Mouse (Mus musculus): ENCODE results near the gene Pyy.
A peak's percentile ranks its signal among the peaks of the same experiment; 100 is the strongest.

The Pyy gene

GRCm38 (mm10) chr11:102107732-102108131 lies at the start of gene Pyy:
Pyy (minus strand) TSS chr11:102107832.
- DNase-seq (ENCODE audit: low read depth, low spot score) = no peak

- no peak for DNase-seq (ENCODE audit: low read depth, low spot score)
Measured at GRCm38 (mm10) chr11:102156786-102157089, 49.1 kb upstream of the Pyy start.

GRCm38 (mm10) chr11:102156039-102156785 lies 48.6 kb upstream of the Pyy start, which contains the start of gene Tmem101:
Tmem101 (minus strand) TSS chr11:102156404.
- DNase-seq (ENCODE audit: low read depth, low spot score) = peak; percentile 81

GRCm38 (mm10) chr11:102147213-102147989 lies 39.8 kb upstream of the Pyy start:
- DNase-seq (ENCODE audit: low read depth, low spot score) = no peak

- DNase-seq (ENCODE audit: low read depth, low spot score) = no peak
Measured at GRCm38 (mm10) chr11:102146531-102146930, 38.9 kb upstream of the Pyy start.

GRCm38 (mm10) chr11:102146005-102146404 lies 38.4 kb upstream of the Pyy start:
- no peak for DNase-seq (ENCODE audit: low read depth, low spot score)

GRCm38 (mm10) chr11:102145471-102146001 lies 37.9 kb upstream of the Pyy start, which contains the start of gene Nags:
Nags (plus strand) TSS chr11:102145513.
- DNase-seq (ENCODE audit: low read depth, low spot score) = no peak

GRCm38 (mm10) chr11:102144957-102145470 lies 37.4 kb upstream of the Pyy start:
- no peak for DNase-seq (ENCODE audit: low read depth, low spot score)

- no peak for DNase-seq (ENCODE audit: low read depth, low spot score)
Measured at GRCm38 (mm10) chr11:102142355-102142754, 34.7 kb upstream of the Pyy start.

GRCm38 (mm10) chr11:102140508-102140907 lies 32.9 kb upstream of the Pyy start:
- DNase-seq (ENCODE audit: low read depth, low spot score) = peak; percentile 22

- DNase-seq (ENCODE audit: low read depth, low spot score) = peak; percentile 53
Measured at GRCm38 (mm10) chr11:102138447-102138740, 30.8 kb upstream of the Pyy start.

- DNase-seq (ENCODE audit: low read depth, low spot score) = no peak
Measured at GRCm38 (mm10) chr11:102137625-102138446, 30.2 kb upstream of the Pyy start.

- DNase-seq (ENCODE audit: low read depth, low spot score) = no peak
Measured at GRCm38 (mm10) chr11:102134516-102134915, 26.9 kb upstream of the Pyy start.

- no peak for DNase-seq (ENCODE audit: low read depth, low spot score)
Measured at GRCm38 (mm10) chr11:102117386-102117785, 9.8 kb upstream of the Pyy start.

GRCm38 (mm10) chr11:102116241-102116640 lies 8.6 kb upstream of the Pyy start:
- no peak for DNase-seq (ENCODE audit: low read depth, low spot score)

- no peak for DNase-seq (ENCODE audit: low read depth, low spot score)
Measured at GRCm38 (mm10) chr11:102111576-102111975, 3.9 kb upstream of the Pyy start.

- DNase-seq (ENCODE audit: low read depth, low spot score) = no peak
Measured at GRCm38 (mm10) chr11:102106911-102107310, 721 bp downstream of the Pyy start.

- DNase-seq (ENCODE audit: low read depth, low spot score) = no peak
Measured at GRCm38 (mm10) chr11:102102485-102103258, 5.0 kb downstream of the Pyy start.

- no peak for DNase-seq (ENCODE audit: low read depth, low spot score)
Measured at GRCm38 (mm10) chr11:102101219-102101618, 6.4 kb downstream of the Pyy start, which contains the start of gene Ppy. Ppy (minus strand) TSS chr11:102101319.

GRCm38 (mm10) chr11:102096887-102097391 lies 10.7 kb downstream of the Pyy start:
- peak; percentile 81 for DNase-seq (ENCODE audit: low read depth, low spot score)

- DNase-seq (ENCODE audit: low read depth, low spot score) = no peak
Measured at GRCm38 (mm10) chr11:102096446-102096845, 11.2 kb downstream of the Pyy start.

Data from skeletal muscle tissue, adult 2 months (tissue).